Mouse (Mus musculus) midbrain, embryonic 13.5 days (tissue): ENCODE measurements at regions not wholly inside any gene's neighbourhood (a gene's known extent, or its start where the extent isn't known, plus 50 kb on each side); places are given as distances from the start of the nearest gene placed in this dataset.
"Not testable (repeated sequence)": the region's sequence is repeated elsewhere in the genome, so short reads cannot be mapped to it uniquely, and the experiment has no call there.

Experiments used
- ATAC-seq: fragments of 200-750 bp; cut with Nextera tagmentation; 2 replicates; pipeline ENCODE4 v1.8.0; 2017; ENCODE audit warnings: mild to moderate bottlenecking, moderate TSS enrichment, moderate library complexity
- H3K27ac ChIP-seq: fragments of 300-500 bp; sonication (generic); 2 replicates; pipeline ENCODE4 v1.5.1; 2015; ENCODE audit warnings: inconsistent platforms, mild to moderate bottlenecking, moderate library complexity
- H3K27me3 ChIP-seq: fragments of 300-500 bp; sonication (generic); 2 replicates; pipeline ENCODE4 v1.6.1; 2015; ENCODE audit warnings: mild to moderate bottlenecking, inconsistent platforms
- H3K36me3 ChIP-seq: fragments of 300-500 bp; sonication (generic); 2 replicates; pipeline ENCODE4 v1.6.1; 2015; ENCODE audit warnings: mild to moderate bottlenecking, inconsistent platforms
- H3K4me1 ChIP-seq: fragments of 300-500 bp; sonication (generic); replicated peaks from 2 replicates; pipeline ENCODE4 v1.6.1; 2015; ENCODE audit warnings: inconsistent platforms
- H3K4me2 ChIP-seq: fragments of 300-500 bp; sonication (generic); replicated peaks from 2 replicates; pipeline ENCODE4 v1.6.1; 2015; ENCODE audit warnings: moderate library complexity, mild to moderate bottlenecking, inconsistent platforms
- H3K4me3 ChIP-seq: fragments of 300-500 bp; sonication (generic); replicated peaks from 2 replicates; pipeline ENCODE4 v1.5.1; 2015; ENCODE audit warnings: mild to moderate bottlenecking, inconsistent platforms
- H3K9ac ChIP-seq: fragments of 300-500 bp; sonication (generic); replicated peaks from 2 replicates; pipeline ENCODE4 v1.6.1; 2015; ENCODE audit warnings: mild to moderate bottlenecking, inconsistent platforms
- H3K9me3 ChIP-seq: fragments of 300-500 bp; sonication (generic); 2 replicates; pipeline ENCODE4 v1.6.1; 2016; ENCODE audit warnings: mild to moderate bottlenecking, inconsistent platforms
- WGBS: fragments of 180-500 bp; shearing (Covaris S2); methylation state at CpG from one replicate; pipeline ENCODE4 v1.1.7; 2015; 5-methylcytosine and 5-hydroxymethylcytosine counted together

DNA sequence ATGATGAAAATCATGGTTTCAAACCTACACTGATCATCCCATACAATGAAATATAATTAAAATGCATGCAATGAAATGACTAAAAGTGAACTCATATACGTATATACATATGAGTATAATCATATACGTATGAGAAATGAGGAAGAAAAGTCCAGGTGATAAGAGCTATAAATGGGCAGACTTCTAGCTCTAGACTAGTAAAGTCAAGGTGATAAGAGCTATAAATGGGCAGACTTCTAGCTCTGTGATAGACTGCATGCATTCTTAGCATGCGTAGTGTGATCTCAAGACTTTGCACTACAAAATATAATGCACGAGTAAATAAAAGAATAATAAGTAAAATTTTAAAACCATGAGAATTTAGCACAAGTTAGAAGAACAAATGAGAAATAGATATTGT is 606.2 kb upstream of the Gpc5 start:
- no peaks in the 10 kb centered on the region for H3K9me3 ChIP-seq
- 92% methylated on average over 4 of the region's 4 CpGs for WGBS
- H3K36me3 ChIP-seq: no peaks in the 10 kb centered on the region
- no peak overlapping the region for H3K4me2 ChIP-seq
- no peak for ATAC-seq
- H3K9ac ChIP-seq: no peak overlapping the region
- H3K27me3 ChIP-seq: no peaks in the 10 kb centered on the region
- no peak overlapping the region for H3K27ac ChIP-seq
- no peak overlapping the region for H3K4me3 ChIP-seq
- H3K4me1 ChIP-seq: peaks cover 5% of the 10 kb centered on the region; the same call in 1 of the 2 replicates

DNA sequence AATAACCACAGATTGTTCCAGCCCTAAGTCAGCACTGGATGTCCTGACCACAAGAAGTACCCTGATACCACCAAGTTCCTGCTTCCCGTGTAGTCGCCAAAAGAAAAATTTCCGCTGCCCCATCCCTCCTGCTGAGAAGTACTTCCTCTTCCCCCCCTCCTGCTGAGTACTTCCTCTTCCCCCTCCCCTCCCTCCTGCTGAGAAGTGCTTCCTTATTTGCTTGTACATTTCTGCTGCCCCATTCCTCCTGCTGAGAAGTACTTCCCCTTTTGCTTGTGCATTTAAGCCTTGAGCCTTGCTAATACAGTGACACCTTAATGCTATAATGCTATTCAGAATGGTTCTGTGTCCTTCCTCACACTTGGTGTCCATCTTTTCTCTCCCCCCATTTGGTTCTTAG is 598.6 kb upstream of the Gpc5 start:
- not testable (repeated sequence) for H3K4me2 ChIP-seq, H3K9ac ChIP-seq, H3K27me3 ChIP-seq, ATAC-seq, H3K4me1 ChIP-seq, H3K36me3 ChIP-seq, H3K27ac ChIP-seq, H3K9me3 ChIP-seq, H3K4me3 ChIP-seq
- WGBS: 98% methylated on average over 3 of the region's 3 CpGs

DNA sequence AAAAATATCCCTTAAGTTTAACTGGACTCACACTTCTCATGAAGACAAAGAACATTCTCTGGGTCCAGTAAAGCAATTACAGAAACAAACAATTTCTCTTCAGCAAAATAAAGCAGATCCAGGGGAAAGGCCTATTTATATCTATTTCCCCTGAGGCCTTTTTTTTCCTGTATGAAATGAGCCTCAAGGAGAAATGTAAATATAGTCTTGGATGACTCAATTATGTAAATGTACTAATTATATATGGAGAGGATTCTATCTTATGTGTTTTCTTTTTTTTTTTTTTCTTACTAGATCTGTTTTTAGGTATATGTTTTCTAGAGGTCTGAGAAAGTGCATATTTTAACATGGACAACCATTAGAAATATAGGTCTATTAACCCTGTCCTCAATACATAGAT is 587.0 kb upstream of the Gpc5 start:
- Histone ChIP-seq H3K27ac (no peak overlapping the region), H3K4me1 (no peaks in the 10 kb centered on the region), H3K36me3 (no peaks in the 10 kb centered on the region), H3K9me3 (no peaks in the 10 kb centered on the region), H3K9ac (no peak overlapping the region), H3K4me3 (no peak overlapping the region), H3K4me2 (no peak overlapping the region), H3K27me3 (no peaks in the 10 kb centered on the region)
- no peak for ATAC-seq

DNA sequence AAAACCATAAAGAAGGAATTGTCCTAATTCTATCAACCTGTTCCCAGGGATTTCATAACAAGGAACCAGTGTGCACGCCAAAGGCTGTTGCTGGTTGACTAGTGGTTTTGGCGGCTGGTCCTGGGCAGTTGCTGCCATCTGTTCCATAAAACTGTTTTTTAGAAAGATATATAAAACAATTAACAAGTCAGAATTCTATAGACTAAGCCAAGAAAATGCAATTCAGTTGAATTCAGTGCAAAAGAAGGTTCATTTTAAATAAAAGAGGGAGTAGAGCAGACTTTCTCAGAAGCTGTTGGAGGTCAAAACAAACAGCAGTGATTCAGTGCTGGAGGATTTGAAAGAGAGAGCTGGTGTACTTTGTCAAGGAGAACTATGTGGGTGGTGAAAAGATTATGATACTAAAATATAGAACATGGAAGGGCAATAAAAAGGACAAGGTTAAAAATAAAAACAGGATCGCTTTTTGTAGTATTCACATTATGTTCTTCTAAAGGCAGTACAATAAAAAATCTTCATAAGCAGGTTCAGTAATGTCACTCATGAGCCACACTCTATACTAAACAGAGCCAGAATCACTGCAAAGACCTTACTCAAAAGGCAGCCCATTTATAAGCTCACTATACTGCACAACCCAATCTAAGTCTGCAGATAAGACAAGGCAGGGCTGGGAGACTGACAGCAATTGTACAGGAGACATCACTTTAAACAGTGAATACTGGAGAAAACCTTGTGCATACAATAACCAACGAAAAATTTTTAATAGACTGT is 543.9 kb upstream of the Gpc5 start:
- ATAC-seq: no peak
- H3K36me3 ChIP-seq: no peaks in the 10 kb centered on the region
- no peaks in the 10 kb centered on the region for H3K9me3 ChIP-seq
- no peaks in the 10 kb centered on the region for H3K27me3 ChIP-seq
- H3K4me3 ChIP-seq: no peak overlapping the region
- no peak overlapping the region for H3K9ac ChIP-seq
- 84% methylated on average over 4 of the region's 4 CpGs for WGBS
- no peak overlapping the region for H3K4me2 ChIP-seq
- H3K4me1 ChIP-seq: peaks cover 4% of the 10 kb centered on the region; the same call in 1 of the 2 replicates
- no peak overlapping the region for H3K27ac ChIP-seq

GRCm38 (mm10) chr14:114549101-114549500 is 542.9 kb upstream of the Gpc5 start:
- Histone ChIP-seq H3K4me1 (peaks cover 4% of the 10 kb centered on the region; the same call in 1 of the 2 replicates), H3K36me3 (no peaks in the 10 kb centered on the region), H3K4me2 (no peak overlapping the region), H3K27ac (no peak overlapping the region), H3K9ac (no peak overlapping the region), H3K4me3 (no peak overlapping the region), H3K27me3 (no peaks in the 10 kb centered on the region), H3K9me3 (no peaks in the 10 kb centered on the region)
- WGBS: 89% methylated on average over 1 of the region's 1 CpGs
- no peak for ATAC-seq

DNA sequence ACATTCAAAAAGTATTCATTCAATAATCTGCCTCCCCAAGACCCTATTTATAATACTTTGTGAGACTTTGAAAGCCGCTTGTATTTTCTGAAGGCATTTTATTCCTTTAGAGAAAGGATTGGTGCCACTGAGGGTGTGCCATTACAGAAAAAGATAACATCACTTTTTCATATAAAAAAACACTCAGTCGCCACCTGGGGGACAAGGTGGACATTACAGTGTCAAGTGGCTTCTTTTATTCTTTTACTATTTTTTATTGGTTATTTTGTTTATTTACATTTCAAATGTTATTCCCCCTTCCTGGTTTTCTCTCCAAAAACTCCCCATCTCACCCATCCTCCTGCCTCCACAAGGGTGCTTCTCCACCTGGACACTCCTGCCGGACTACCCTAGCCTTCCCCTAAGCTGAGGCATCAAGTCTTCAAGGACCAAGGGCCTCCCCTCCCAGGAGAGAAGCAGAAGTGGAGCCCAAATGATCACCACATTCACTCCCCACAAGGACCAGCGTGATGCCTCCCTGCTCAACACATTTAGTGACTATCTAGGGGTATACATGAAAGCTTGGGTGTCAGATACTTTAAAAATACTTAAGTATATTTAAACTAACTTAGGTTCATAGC is 525.5 kb upstream of the Gpc5 start:
- no peak overlapping the region for H3K4me2 ChIP-seq
- peaks cover 3% of the 10 kb centered on the region; the same call in 1 of the 2 replicates for H3K4me1 ChIP-seq
- ATAC-seq: 0 out of 2 replicates have a peak, but pooled peaks have one; percentile 52
- H3K36me3 ChIP-seq: no peaks in the 10 kb centered on the region
- H3K27ac ChIP-seq: no peak overlapping the region
- WGBS: 44% methylated on average over 4 of the region's 4 CpGs
- H3K9me3 ChIP-seq: no peaks in the 10 kb centered on the region
- H3K4me3 ChIP-seq: no peak overlapping the region
- no peak overlapping the region for H3K9ac ChIP-seq
- H3K27me3 ChIP-seq: no peaks in the 10 kb centered on the region

DNA sequence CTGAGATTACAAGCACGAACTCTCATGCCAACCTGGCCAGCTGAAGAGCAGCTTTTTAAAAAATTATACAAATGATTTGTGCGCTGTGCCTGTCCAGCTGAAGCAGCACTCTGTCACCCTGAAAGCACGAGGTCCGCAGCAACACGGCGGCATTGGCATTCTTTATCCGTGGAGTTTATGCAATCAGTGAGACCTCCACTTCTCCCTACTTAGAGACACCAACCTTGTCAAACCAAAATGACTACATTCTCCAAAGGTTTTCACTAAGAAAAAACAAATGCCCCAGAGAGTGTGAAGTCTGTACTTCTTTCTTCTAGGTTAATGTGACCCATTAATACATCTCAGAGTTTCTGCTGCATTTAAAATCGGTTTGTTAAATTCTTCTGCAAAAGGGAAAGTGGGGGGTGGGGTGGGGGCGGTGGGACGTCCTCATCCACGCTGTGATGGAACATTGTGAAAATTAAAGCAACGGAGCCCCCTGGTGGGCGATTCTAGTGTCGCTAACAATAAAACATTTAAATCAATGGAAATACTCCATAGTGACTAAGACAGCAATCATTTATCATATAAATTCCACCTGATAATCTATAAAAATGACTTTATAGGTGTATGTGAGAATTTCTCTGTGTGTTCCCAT is 524.2 kb upstream of the Gpc5 start:
- Histone ChIP-seq H3K36me3 (no peaks in the 10 kb centered on the region), H3K9me3 (no peaks in the 10 kb centered on the region), H3K9ac (no peak overlapping the region), H3K4me3 (no peak overlapping the region; the same call in 1 of the 2 replicates), H3K4me1 (peaks cover 3% of the 10 kb centered on the region; the same call in 1 of the 2 replicates), H3K4me2 (peak overlapping the region; percentile 38), H3K27me3 (no peaks in the 10 kb centered on the region), H3K27ac (no peak overlapping the region; the same call in 1 of the 2 replicates)
- ATAC-seq: peak; percentile 69
- WGBS: 20% methylated on average over 14 of the region's 14 CpGs

GRCm38 (mm10) chr14:114587367-114588064 is 504.5 kb upstream of the Gpc5 start:
- H3K27ac ChIP-seq: no peak overlapping the region
- no peak overlapping the region for H3K4me3 ChIP-seq
- H3K4me2 ChIP-seq: no peak overlapping the region
- H3K4me1 ChIP-seq: no peaks in the 10 kb centered on the region
- no peaks in the 10 kb centered on the region for H3K27me3 ChIP-seq
- 8% methylated on average over 4 of the region's 4 CpGs for WGBS
- peak; percentile 94 for ATAC-seq
- H3K36me3 ChIP-seq: no peaks in the 10 kb centered on the region
- no peaks in the 10 kb centered on the region for H3K9me3 ChIP-seq
- H3K9ac ChIP-seq: no peak overlapping the region

DNA sequence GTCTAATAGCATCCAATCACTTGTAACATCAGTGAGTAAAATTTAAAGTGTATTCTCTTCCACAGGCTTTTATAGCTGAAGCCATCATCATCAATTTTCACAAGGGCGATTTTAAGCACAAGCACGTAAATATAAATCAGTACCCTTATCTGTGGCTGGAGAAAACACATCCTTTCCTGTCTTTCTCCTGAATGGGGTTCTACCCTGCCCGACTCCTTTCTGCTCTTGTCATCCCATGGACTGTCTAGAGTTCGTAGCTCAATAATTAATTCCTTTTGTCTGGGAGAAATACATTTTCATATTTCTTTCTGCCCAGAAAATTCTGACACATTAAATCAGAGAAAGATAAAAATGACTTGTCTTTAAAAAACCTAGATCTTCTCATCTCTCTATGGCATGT is 482.7 kb upstream of the Gpc5 start:
- Histone ChIP-seq H3K9ac (no peak overlapping the region), H3K4me2 (no peak overlapping the region), H3K27ac (no peak overlapping the region), H3K9me3 (no peaks in the 10 kb centered on the region), H3K4me1 (no peaks in the 10 kb centered on the region), H3K4me3 (no peak overlapping the region), H3K27me3 (no peaks in the 10 kb centered on the region), H3K36me3 (no peaks in the 10 kb centered on the region)
- 79% methylated on average over 4 of the region's 4 CpGs for WGBS
- no peak for ATAC-seq

GRCm38 (mm10) chr14:114612400-114612799 is 479.6 kb upstream of the Gpc5 start:
- 59% methylated on average over 1 of the region's 1 CpGs for WGBS
- no peak overlapping the region for H3K9ac ChIP-seq
- H3K27ac ChIP-seq: no peak overlapping the region
- H3K4me1 ChIP-seq: no peaks in the 10 kb centered on the region
- H3K4me2 ChIP-seq: no peak overlapping the region
- no peaks in the 10 kb centered on the region for H3K36me3 ChIP-seq
- ATAC-seq: no peak
- no peak overlapping the region for H3K4me3 ChIP-seq
- H3K9me3 ChIP-seq: no peaks in the 10 kb centered on the region
- no peaks in the 10 kb centered on the region for H3K27me3 ChIP-seq

DNA sequence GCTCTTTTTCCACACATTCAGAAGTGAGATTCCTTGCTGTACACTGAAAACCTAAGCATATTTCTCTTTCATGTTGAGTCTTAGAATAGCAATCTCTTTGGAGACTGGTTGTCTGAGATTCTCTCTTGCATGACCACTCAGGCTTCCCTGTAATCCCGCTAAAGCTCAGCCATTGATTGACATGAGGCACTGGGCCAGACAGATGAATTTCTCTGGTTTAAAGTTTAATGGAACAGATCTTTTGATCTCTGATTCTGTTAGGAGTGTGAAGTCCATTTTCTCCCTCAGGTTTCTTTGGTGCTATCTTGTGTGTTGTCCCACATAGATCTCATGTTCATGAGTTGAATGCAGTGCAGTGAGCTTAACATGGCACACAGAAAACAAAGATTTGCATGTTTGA is 435.4 kb upstream of the Gpc5 start:
- Histone ChIP-seq H3K9ac (no peak overlapping the region), H3K4me2 (no peak overlapping the region), H3K4me1 (no peaks in the 10 kb centered on the region), H3K36me3 (no peaks in the 10 kb centered on the region), H3K27me3 (no peaks in the 10 kb centered on the region), H3K9me3 (no peaks in the 10 kb centered on the region), H3K4me3 (no peak overlapping the region), H3K27ac (no peak overlapping the region)
- ATAC-seq: no peak
- WGBS: 54% methylated on average over 1 of the region's 1 CpGs

GRCm38 (mm10) chr14:114662028-114662427 is 430.0 kb upstream of the Gpc5 start:
- no peak for ATAC-seq
- Histone ChIP-seq H3K27ac (no peak overlapping the region), H3K4me1 (no peaks in the 10 kb centered on the region), H3K27me3 (no peaks in the 10 kb centered on the region), H3K4me3 (no peak overlapping the region), H3K9me3 (no peaks in the 10 kb centered on the region), H3K4me2 (no peak overlapping the region), H3K9ac (no peak overlapping the region), H3K36me3 (no peaks in the 10 kb centered on the region)
- 82% methylated on average over 2 of the region's 2 CpGs for WGBS
